In genomic region chr6:61247842-61248472, GRCm38 (mm10) we compare ENCODE assay signal across 20 mouse cellular contexts.
A peak's percentile ranks its signal among the peaks of the same experiment; 100 is the strongest.
DNase-seq lines count a peak whose midpoint lies in the region; ATAC-seq and TF ChIP-seq lines count a peak whose summit lies in the region.
"Had no signal": no experiment of that assay in that cellular context is flagged by ENCODE, and none has a peak within 500 bp of the region (broad histone marks: within the 10 kb centered on the region; RNA-seq: fewer than 3 reads in every experiment).

No protein-coding gene starts in this region.

- no peak overlapping the region for H3K4me3 ChIP-seq in forebrain, embryonic 13.5 days
- H3K4me3 ChIP-seq in forebrain, postnatal 0 days (ENCODE audit: low read depth, low read length): no peak overlapping the region
- H3K4me3 ChIP-seq in hindbrain, embryonic 15.5 days: no peak overlapping the region
- no peak overlapping the region for H3K4me3 ChIP-seq in hindbrain, postnatal 0 days (ENCODE audit: low read length)
- no peak overlapping the region for H3K4me3 ChIP-seq in forebrain, embryonic 16.5 days (replicated peaks; ENCODE audit: low read length)
- H3K4me3 ChIP-seq: embryonic facial prominence, embryonic 15.5 days; erythroblast, embryonic 14.5 days; gastrocnemius, adult 2 months; heart, embryonic 12.5 days; intestine, embryonic 15.5 days had no signal

- TF ChIP-seq CTCF in forebrain, postnatal 0 days (IDR thresholded peaks at IDR 0.05; ENCODE audit: low read depth): no peak
- TF ChIP-seq CTCF in hindbrain, postnatal 0 days (IDR thresholded peaks at IDR 0.05; ENCODE audit: low read depth): no peak

- H3K27ac ChIP-seq in forebrain, embryonic 13.5 days: no peak overlapping the region
- no peak overlapping the region for H3K27ac ChIP-seq in forebrain, postnatal 0 days (ENCODE audit: low read depth, low read length)
- H3K27ac ChIP-seq in hindbrain, embryonic 15.5 days (replicated peaks): 0 out of 2 replicates have a peak overlapping the region, but pooled peaks have one; percentile 11
- no peak overlapping the region for H3K27ac ChIP-seq in hindbrain, postnatal 0 days
- H3K27ac ChIP-seq in forebrain, embryonic 16.5 days (ENCODE audit: low read length): no peak overlapping the region
- H3K27ac ChIP-seq: embryonic facial prominence, embryonic 15.5 days; gastrocnemius, adult 2 months; intestine, embryonic 15.5 days had no signal

- peak; percentile 69 for ATAC-seq in forebrain, embryonic 13.5 days
- ATAC-seq in forebrain, postnatal 0 days: no peak
- no peak for ATAC-seq in hindbrain, embryonic 15.5 days (ENCODE audit: low FRiP score, low read depth)
- no peak for ATAC-seq in hindbrain, postnatal 0 days
- ATAC-seq in forebrain, embryonic 16.5 days: peak; percentile 60
- ATAC-seq: intestine, embryonic 15.5 days; Patski had no signal

- H3K4me2 ChIP-seq in forebrain, embryonic 13.5 days: no peak overlapping the region
- no peak overlapping the region for H3K4me2 ChIP-seq in forebrain, postnatal 0 days (ENCODE audit: low read depth)
- no peak overlapping the region for H3K4me2 ChIP-seq in hindbrain, embryonic 15.5 days
- no peak overlapping the region for H3K4me2 ChIP-seq in hindbrain, postnatal 0 days (ENCODE audit: low read depth, low read length)
- H3K4me2 ChIP-seq in forebrain, embryonic 16.5 days (ENCODE audit: low read length): no peak overlapping the region
- H3K4me2 ChIP-seq: embryonic facial prominence, embryonic 15.5 days; heart, embryonic 12.5 days; intestine, embryonic 15.5 days had no signal

- H3K9ac ChIP-seq in forebrain, embryonic 13.5 days: no peak overlapping the region
- no peak overlapping the region for H3K9ac ChIP-seq in forebrain, postnatal 0 days
- H3K9ac ChIP-seq in hindbrain, embryonic 15.5 days: no peak overlapping the region
- H3K9ac ChIP-seq in hindbrain, postnatal 0 days (replicated peaks; ENCODE audit: low read length): no peak overlapping the region
- H3K9ac ChIP-seq in forebrain, embryonic 16.5 days (replicated peaks; ENCODE audit: low read depth, low read length): no peak overlapping the region
- H3K9ac ChIP-seq: embryonic facial prominence, embryonic 15.5 days; heart, embryonic 12.5 days; intestine, embryonic 15.5 days had no signal

- WGBS in forebrain, embryonic 13.5 days: 74% methylated on average over 4 of the region's 4 CpGs
- 67% methylated on average over 4 of the region's 4 CpGs for WGBS in forebrain, postnatal 0 days
- 72% methylated on average over 4 of the region's 4 CpGs for WGBS in hindbrain, embryonic 15.5 days
- 74% methylated on average over 4 of the region's 4 CpGs for WGBS in hindbrain, postnatal 0 days
- WGBS in forebrain, embryonic 16.5 days: 67% methylated on average over 4 of the region's 4 CpGs

- H3K36me3 ChIP-seq in forebrain, embryonic 13.5 days (ENCODE audit: poor library complexity, severe bottlenecking): no peaks in the 10 kb centered on the region
- no peaks in the 10 kb centered on the region for H3K36me3 ChIP-seq in forebrain, postnatal 0 days (ENCODE audit: insufficient read depth)
- no peaks in the 10 kb centered on the region for H3K36me3 ChIP-seq in hindbrain, embryonic 15.5 days
- H3K36me3 ChIP-seq in hindbrain, postnatal 0 days (ENCODE audit: insufficient read depth, low read length): no peaks in the 10 kb centered on the region
- no peaks in the 10 kb centered on the region for H3K36me3 ChIP-seq in forebrain, embryonic 16.5 days (ENCODE audit: control insufficient read depth, insufficient read depth)
- H3K36me3 ChIP-seq: embryonic facial prominence, embryonic 15.5 days; heart, embryonic 12.5 days; intestine, embryonic 15.5 days had no signal

- no peaks in the 10 kb centered on the region for H3K27me3 ChIP-seq in forebrain, embryonic 13.5 days
- H3K27me3 ChIP-seq in forebrain, postnatal 0 days (ENCODE audit: insufficient read depth, low read length): no peaks in the 10 kb centered on the region
- H3K27me3 ChIP-seq in hindbrain, embryonic 15.5 days: no peaks in the 10 kb centered on the region
- no peaks in the 10 kb centered on the region for H3K27me3 ChIP-seq in hindbrain, postnatal 0 days (ENCODE audit: insufficient read depth, low read length)
- H3K27me3 ChIP-seq in forebrain, embryonic 16.5 days (replicated peaks; ENCODE audit: control insufficient read depth, insufficient read depth, low read length): no peaks in the 10 kb centered on the region
- H3K27me3 ChIP-seq: embryonic facial prominence, embryonic 15.5 days; heart, embryonic 12.5 days; intestine, embryonic 15.5 days; Patski had no signal

- H3K9me3 ChIP-seq in forebrain, embryonic 13.5 days (replicated peaks): no peaks in the 10 kb centered on the region
- H3K9me3 ChIP-seq in forebrain, postnatal 0 days (ENCODE audit: low read length): no peaks in the 10 kb centered on the region
- no peaks in the 10 kb centered on the region for H3K9me3 ChIP-seq in hindbrain, embryonic 15.5 days
- H3K9me3 ChIP-seq in hindbrain, postnatal 0 days (ENCODE audit: low read length): no peaks in the 10 kb centered on the region
- no peaks in the 10 kb centered on the region for H3K9me3 ChIP-seq in forebrain, embryonic 16.5 days (ENCODE audit: control insufficient read depth, low read length)
- H3K9me3 ChIP-seq: embryonic facial prominence, embryonic 15.5 days; heart, embryonic 12.5 days; intestine, embryonic 15.5 days had no signal

- H3K4me1 ChIP-seq in forebrain, embryonic 13.5 days: peaks cover 9% of the 10 kb centered on the region
- H3K4me1 ChIP-seq in forebrain, postnatal 0 days (ENCODE audit: insufficient read depth): no peaks in the 10 kb centered on the region; the same call in 1 of the 2 replicates
- peaks cover 8% of the 10 kb centered on the region; the same call in 1 of the 2 replicates for H3K4me1 ChIP-seq in hindbrain, embryonic 15.5 days (replicated peaks)
- H3K4me1 ChIP-seq in hindbrain, postnatal 0 days (ENCODE audit: insufficient read depth, low read length): no peaks in the 10 kb centered on the region
- peaks cover 3% of the 10 kb centered on the region for H3K4me1 ChIP-seq in forebrain, embryonic 16.5 days (replicated peaks; ENCODE audit: control insufficient read depth, insufficient read depth, low read length)
- H3K4me1 ChIP-seq: embryonic facial prominence, embryonic 15.5 days; heart, embryonic 12.5 days; intestine, embryonic 15.5 days had no signal

- DNase-seq in forebrain, postnatal 0 days: no peak
- DNase-seq in hindbrain, postnatal 0 days (ENCODE audit: low spot score): no peak
- peak; percentile 79 for DNase-seq in Muller cell, postnatal 12 days (ENCODE audit: inconsistent ontology term)
- no peak for DNase-seq in adrenal gland, adult 2 months
- DNase-seq: adrenal gland, adult 8-10 months; adrenal gland, postnatal 36 days; cerebellum, adult 11 months; cerebellum, adult 8-10 months; embryo, embryonic 11 days; gastrocnemius, adult 2 months; gastrocnemius, postnatal 25 days; kidney, adult 18-20 months had no signal

Comparison
In these comparisons a context has a peak if more than half of its experiments do, and no peak if none do; other contexts are left out.
1. ATAC-seq: peak in forebrain, embryonic 13.5 days (single experiment) and forebrain, embryonic 16.5 days (single experiment); none in forebrain, postnatal 0 days (single experiment), hindbrain, embryonic 15.5 days (single experiment) and hindbrain, postnatal 0 days (single experiment).